Mouse (Mus musculus): ENCODE results near the gene Ywhah. TPM values are rescaled to one million over a fixed set of nuclear protein-coding genes. Genes with fewer than 3 reads are reported as not detected.

Ywhah gene
- polyA plus RNA-seq (2015; fragmentation: Nextera tagmentation; extraction: Ambion mirVana): 415 and 417 TPM in 2 replicates

DNA sequence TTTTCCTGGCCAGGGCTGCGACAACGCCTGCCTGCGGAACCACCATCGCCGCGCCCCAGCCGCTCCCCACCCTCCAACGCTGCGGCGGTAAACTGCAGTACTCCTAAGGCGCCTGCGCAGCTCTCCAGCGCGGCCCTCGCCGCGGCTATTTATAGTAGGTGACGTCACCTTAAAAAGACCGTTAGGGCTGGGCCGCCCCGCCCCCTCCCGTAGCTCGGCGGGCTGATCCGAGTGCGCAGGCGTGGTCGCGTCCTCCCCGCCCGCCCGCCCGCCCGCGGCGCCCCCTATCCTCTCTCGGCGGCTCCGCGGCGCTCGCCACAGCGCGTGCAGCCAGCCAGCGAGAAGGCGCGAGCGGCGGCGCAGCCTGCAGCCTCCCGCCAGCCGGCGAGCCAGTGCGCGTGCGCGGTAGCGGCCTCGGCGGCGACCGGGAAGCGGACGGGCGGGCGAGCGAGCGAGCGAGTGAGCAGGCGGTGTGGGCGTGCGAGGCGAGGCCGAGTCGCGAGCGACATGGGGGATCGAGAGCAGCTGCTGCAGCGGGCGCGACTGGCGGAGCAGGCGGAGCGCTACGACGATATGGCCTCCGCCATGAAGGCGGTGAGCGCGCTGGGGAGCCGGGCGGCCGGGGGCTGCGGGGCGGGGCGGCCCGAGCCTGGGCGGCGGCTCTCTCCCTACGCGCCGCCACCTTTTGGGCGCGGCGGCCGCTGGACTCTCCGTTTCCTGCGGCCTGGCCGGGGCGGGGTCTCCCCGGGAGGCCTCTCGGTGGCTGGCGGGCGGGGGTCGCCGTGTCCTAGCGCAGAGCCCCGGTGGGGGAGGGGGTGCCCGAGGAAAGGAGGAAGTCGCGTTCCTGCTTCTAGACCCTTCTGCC is at the start of gene Ywhah:
Gene Ywhah (plus strand): TSS at position 256 of the 865 bp plus-strand sequence.
- peak; percentile 98 for ATAC-seq (ENCODE audit: low read depth)
- WGBS: under 1% methylated on average over 83 of the region's 121 CpGs
- H3K9ac ChIP-seq (ENCODE audit: low read length): peak within 1 kb of the TSS; percentile 96
- no peaks in the 10 kb centered on the region for H3K27me3 ChIP-seq (ENCODE audit: control insufficient read depth, insufficient read depth, low read depth, low read length)
- peak within 1 kb of the TSS; percentile 89 for H3K4me2 ChIP-seq (ENCODE audit: low read depth, low read length)
- H3K4me3 ChIP-seq (ENCODE audit: low read length): peak within 1 kb of the TSS; percentile 96
- H3K4me1 ChIP-seq (replicated peaks; ENCODE audit: control insufficient read depth, insufficient read depth, low read length): peaks cover 18% of the 10 kb centered on the region
- 0 out of 2 replicates have a peak, but pooled peaks cover 2% of the 10 kb centered on the region for H3K36me3 ChIP-seq (ENCODE audit: control insufficient read depth, insufficient read depth, low read length)
- peak within 1 kb of the TSS; percentile 100 for H3K27ac ChIP-seq (ENCODE audit: low read length)
- no peaks in the 10 kb centered on the region for H3K9me3 ChIP-seq (ENCODE audit: control insufficient read depth, low read length)

DNA sequence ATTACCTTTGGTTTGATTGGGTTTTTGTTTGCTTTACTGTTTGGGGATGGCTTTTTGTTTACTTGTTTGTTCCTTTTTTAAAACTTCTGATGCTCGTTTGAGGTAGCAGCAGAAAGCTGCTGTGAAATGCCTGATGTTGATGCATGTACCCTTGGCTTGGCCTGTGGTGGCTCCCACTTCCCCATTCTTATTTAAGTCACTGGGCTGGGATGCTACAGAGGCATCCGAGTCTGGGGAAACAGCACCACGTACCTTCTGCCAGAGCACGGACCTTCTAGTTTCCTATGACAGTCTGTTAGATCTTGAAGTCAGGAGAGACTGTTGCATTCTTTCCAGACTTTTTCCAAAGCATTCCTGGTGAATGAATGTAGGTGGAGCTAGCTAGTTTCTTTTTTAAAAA is 42.1 kb upstream of the Ywhah start:
- Histone ChIP-seq H3K4me1 (replicated peaks; ENCODE audit: control insufficient read depth, insufficient read depth, low read length) (no peaks in the 10 kb centered on the region), H3K36me3 (ENCODE audit: control insufficient read depth, insufficient read depth, low read length) (peaks cover 18% of the 10 kb centered on the region; the same call in 1 of the 2 replicates), H3K27ac (ENCODE audit: low read length) (no peak overlapping the region), H3K4me3 (ENCODE audit: low read length) (no peak overlapping the region), H3K4me2 (ENCODE audit: low read depth, low read length) (no peak overlapping the region), H3K9ac (ENCODE audit: low read length) (no peak overlapping the region), H3K27me3 (ENCODE audit: control insufficient read depth, insufficient read depth, low read depth, low read length) (no peaks in the 10 kb centered on the region), H3K9me3 (ENCODE audit: control insufficient read depth, low read length) (no peaks in the 10 kb centered on the region)
- ATAC-seq (ENCODE audit: low read depth): no peak
- 79% methylated on average over 4 of the region's 4 CpGs for WGBS

DNA sequence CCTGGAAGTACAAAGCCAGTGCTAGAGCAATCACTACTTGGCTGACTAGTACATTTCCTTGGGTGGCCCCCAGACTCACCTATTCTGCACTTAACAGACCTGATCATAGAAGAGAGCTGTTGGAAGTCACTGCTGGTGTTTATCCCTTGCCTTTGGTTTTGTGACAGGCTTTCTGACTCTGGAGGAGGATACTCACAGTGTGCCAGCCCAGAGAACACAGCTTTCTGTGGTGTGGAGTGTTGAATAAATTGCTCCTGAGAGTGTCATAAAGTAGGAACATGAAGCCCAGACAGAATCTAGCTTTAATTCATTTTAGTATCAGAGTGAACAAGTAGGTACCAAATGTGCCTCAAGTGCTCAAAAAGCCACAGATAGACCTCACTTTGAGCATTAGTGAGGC is 41.4 kb upstream of the Ywhah start:
- Histone ChIP-seq H3K4me1 (replicated peaks; ENCODE audit: control insufficient read depth, insufficient read depth, low read length) (no peaks in the 10 kb centered on the region), H3K4me3 (ENCODE audit: low read length) (no peak overlapping the region), H3K9me3 (ENCODE audit: control insufficient read depth, low read length) (no peaks in the 10 kb centered on the region), H3K4me2 (ENCODE audit: low read depth, low read length) (no peak overlapping the region), H3K9ac (ENCODE audit: low read length) (no peak overlapping the region), H3K27ac (ENCODE audit: low read length) (no peak overlapping the region), H3K27me3 (ENCODE audit: control insufficient read depth, insufficient read depth, low read depth, low read length) (no peaks in the 10 kb centered on the region), H3K36me3 (ENCODE audit: control insufficient read depth, insufficient read depth, low read length) (peaks cover 20% of the 10 kb centered on the region; the same call in 1 of the 2 replicates)
- ATAC-seq (ENCODE audit: low read depth): no peak

- ATAC-seq (ENCODE audit: low read depth): no peak
- Histone ChIP-seq H3K4me1 (replicated peaks; ENCODE audit: control insufficient read depth, insufficient read depth, low read length) (no peaks in the 10 kb centered on the region), H3K36me3 (ENCODE audit: control insufficient read depth, insufficient read depth, low read length) (peaks cover 31% of the 10 kb centered on the region), H3K27me3 (ENCODE audit: control insufficient read depth, insufficient read depth, low read depth, low read length) (no peaks in the 10 kb centered on the region), H3K9ac (ENCODE audit: low read length) (no peak overlapping the region), H3K27ac (ENCODE audit: low read length) (no peak overlapping the region), H3K9me3 (ENCODE audit: control insufficient read depth, low read length) (no peaks in the 10 kb centered on the region), H3K4me2 (ENCODE audit: low read depth, low read length) (no peak overlapping the region), H3K4me3 (ENCODE audit: low read length) (no peak overlapping the region)
- WGBS: 85% methylated on average over 1 of the region's 1 CpGs
Measured at GRCm38 (mm10) chr5:32985379-32985778, 33.2 kb upstream of the Ywhah start.

DNA sequence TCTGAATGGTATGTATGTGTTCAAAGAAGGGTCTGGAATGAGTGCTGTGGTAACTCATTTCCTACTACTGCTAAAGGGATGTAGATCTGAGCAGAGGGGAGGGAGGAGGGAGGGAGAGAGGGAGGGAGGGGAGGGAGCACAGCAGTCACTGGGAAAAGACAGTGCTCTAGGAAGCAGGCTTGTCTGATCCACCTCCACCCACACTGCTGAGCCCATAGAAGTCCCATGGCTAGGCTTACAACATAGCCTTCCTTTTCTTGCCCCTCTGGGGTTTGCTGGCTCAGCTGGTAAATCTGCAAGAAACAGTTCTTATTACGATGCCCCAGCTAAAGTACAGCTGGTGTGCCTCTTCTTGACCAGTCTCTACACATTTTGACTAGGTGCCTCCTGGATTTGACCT is 30.7 kb upstream of the Ywhah start:
- no peak for ATAC-seq (ENCODE audit: low read depth)
- H3K9me3 ChIP-seq (ENCODE audit: control insufficient read depth, low read length): no peaks in the 10 kb centered on the region
- no peak overlapping the region for H3K4me3 ChIP-seq (ENCODE audit: low read length)
- no peak overlapping the region for H3K9ac ChIP-seq (ENCODE audit: low read length)
- H3K4me1 ChIP-seq (replicated peaks; ENCODE audit: control insufficient read depth, insufficient read depth, low read length): no peaks in the 10 kb centered on the region
- no peak overlapping the region for H3K27ac ChIP-seq (ENCODE audit: low read length)
- 88% methylated on average over 1 of the region's 1 CpGs for WGBS
- no peak overlapping the region for H3K4me2 ChIP-seq (ENCODE audit: low read depth, low read length)
- no peaks in the 10 kb centered on the region for H3K27me3 ChIP-seq (ENCODE audit: control insufficient read depth, insufficient read depth, low read depth, low read length)
- H3K36me3 ChIP-seq (ENCODE audit: control insufficient read depth, insufficient read depth, low read length): peaks cover 18% of the 10 kb centered on the region

- 58% methylated on average over 13 of the region's 13 CpGs for WGBS
- H3K4me1 ChIP-seq (replicated peaks; ENCODE audit: control insufficient read depth, insufficient read depth, low read length): no peaks in the 10 kb centered on the region
- peaks cover 3% of the 10 kb centered on the region; the same call in 1 of the 2 replicates for H3K36me3 ChIP-seq (ENCODE audit: control insufficient read depth, insufficient read depth, low read length)
- H3K4me2 ChIP-seq (ENCODE audit: low read depth, low read length): no peak overlapping the region
- no peaks in the 10 kb centered on the region for H3K27me3 ChIP-seq (ENCODE audit: control insufficient read depth, insufficient read depth, low read depth, low read length)
- no peak for ATAC-seq (ENCODE audit: low read depth)
- no peak overlapping the region for H3K4me3 ChIP-seq (ENCODE audit: low read length)
- no peak overlapping the region for H3K27ac ChIP-seq (ENCODE audit: low read length)
- H3K9ac ChIP-seq (ENCODE audit: low read length): no peak overlapping the region
- H3K9me3 ChIP-seq (ENCODE audit: control insufficient read depth, low read length): no peaks in the 10 kb centered on the region
Measured at GRCm38 (mm10) chr5:32989959-32990640, 28.5 kb upstream of the Ywhah start.

DNA sequence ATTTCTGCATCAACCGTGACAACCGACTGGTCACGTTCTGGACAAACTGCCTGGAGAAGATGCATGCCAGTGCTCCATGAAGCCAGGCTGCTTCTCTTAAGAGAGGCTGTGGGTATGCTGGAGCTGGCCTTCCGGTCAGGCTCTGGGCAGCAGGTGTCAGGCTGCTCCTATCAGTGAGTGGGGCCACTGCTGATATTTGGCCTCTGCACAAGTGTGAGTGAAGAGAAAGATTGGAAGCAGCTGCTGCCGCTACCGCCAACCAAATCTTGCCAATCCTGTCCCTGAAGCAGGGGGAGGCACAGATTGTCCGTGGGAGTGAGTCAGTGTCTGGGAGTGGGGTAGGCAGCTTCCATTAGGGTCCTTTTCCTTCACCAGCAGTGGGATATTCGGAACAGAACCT is 27.5 kb upstream of the Ywhah start:
- Histone ChIP-seq H3K36me3 (ENCODE audit: control insufficient read depth, insufficient read depth, low read length) (peaks cover 2% of the 10 kb centered on the region; the same call in 1 of the 2 replicates), H3K4me3 (ENCODE audit: low read length) (no peak overlapping the region), H3K27me3 (ENCODE audit: control insufficient read depth, insufficient read depth, low read depth, low read length) (no peaks in the 10 kb centered on the region), H3K9ac (ENCODE audit: low read length) (no peak overlapping the region), H3K9me3 (ENCODE audit: control insufficient read depth, low read length) (no peaks in the 10 kb centered on the region), H3K4me2 (ENCODE audit: low read depth, low read length) (no peak overlapping the region), H3K27ac (ENCODE audit: low read length) (no peak overlapping the region), H3K4me1 (replicated peaks; ENCODE audit: control insufficient read depth, insufficient read depth, low read length) (no peaks in the 10 kb centered on the region)
- 46% methylated on average over 8 of the region's 8 CpGs for WGBS
- ATAC-seq (ENCODE audit: low read depth): peak; percentile 72

DNA sequence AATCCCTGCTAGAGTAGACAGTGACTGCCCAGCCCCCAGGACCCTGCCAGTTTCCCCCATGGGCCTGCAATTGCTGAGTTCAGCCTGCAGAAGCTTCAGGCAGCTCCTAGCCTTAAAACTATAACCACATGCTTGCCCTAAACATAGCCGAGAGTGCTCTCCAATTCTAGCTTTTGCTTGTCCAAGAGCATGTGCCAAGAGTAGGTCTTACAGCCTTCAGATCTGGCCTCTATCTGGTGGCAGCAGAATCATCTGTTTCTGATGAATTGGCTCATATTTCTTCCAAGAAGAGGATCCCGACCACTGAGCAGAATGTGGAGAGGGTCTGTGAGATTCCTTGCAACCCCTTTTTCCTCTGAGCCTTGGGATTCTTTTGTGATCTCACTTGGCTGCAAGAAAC is 24.1 kb upstream of the Ywhah start:
- no peak overlapping the region for H3K27ac ChIP-seq (ENCODE audit: low read length)
- H3K36me3 ChIP-seq (ENCODE audit: control insufficient read depth, insufficient read depth, low read length): no peaks in the 10 kb centered on the region
- no peak overlapping the region for H3K9ac ChIP-seq (ENCODE audit: low read length)
- H3K4me1 ChIP-seq (replicated peaks; ENCODE audit: control insufficient read depth, insufficient read depth, low read length): no peaks in the 10 kb centered on the region
- no peak for ATAC-seq (ENCODE audit: low read depth)
- no peaks in the 10 kb centered on the region for H3K9me3 ChIP-seq (ENCODE audit: control insufficient read depth, low read length)
- 35% methylated on average over 2 of the region's 2 CpGs for WGBS
- no peaks in the 10 kb centered on the region for H3K27me3 ChIP-seq (ENCODE audit: control insufficient read depth, insufficient read depth, low read depth, low read length)
- H3K4me2 ChIP-seq (ENCODE audit: low read depth, low read length): no peak overlapping the region
- H3K4me3 ChIP-seq (ENCODE audit: low read length): no peak overlapping the region

DNA sequence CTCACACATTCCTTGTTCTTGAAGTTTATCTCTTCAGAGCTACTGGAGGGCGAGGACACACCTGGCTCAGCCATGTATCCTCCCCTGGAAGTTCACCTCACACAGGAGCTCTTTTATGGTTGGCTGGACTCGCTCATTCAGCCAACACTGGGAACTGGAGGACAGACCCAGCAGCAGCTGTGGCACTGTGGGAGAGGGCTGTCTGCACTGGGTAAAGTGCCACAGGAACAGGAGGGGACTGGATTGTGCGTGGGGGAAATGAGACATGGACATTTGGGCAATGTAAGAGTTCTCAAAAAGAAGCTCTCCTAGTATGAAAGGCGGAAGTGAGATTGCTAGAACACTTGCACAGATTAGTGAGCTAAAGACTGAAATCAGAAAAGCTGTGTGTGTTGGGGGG is 22.9 kb upstream of the Ywhah start:
- ATAC-seq (ENCODE audit: low read depth): no peak
- no peak overlapping the region for H3K9ac ChIP-seq (ENCODE audit: low read length)
- H3K4me1 ChIP-seq (replicated peaks; ENCODE audit: control insufficient read depth, insufficient read depth, low read length): no peaks in the 10 kb centered on the region
- H3K27me3 ChIP-seq (ENCODE audit: control insufficient read depth, insufficient read depth, low read depth, low read length): no peaks in the 10 kb centered on the region
- H3K27ac ChIP-seq (ENCODE audit: low read length): no peak overlapping the region
- H3K4me3 ChIP-seq (ENCODE audit: low read length): no peak overlapping the region
- 59% methylated on average over 4 of the region's 4 CpGs for WGBS
- no peak overlapping the region for H3K4me2 ChIP-seq (ENCODE audit: low read depth, low read length)
- no peaks in the 10 kb centered on the region for H3K9me3 ChIP-seq (ENCODE audit: control insufficient read depth, low read length)
- no peaks in the 10 kb centered on the region for H3K36me3 ChIP-seq (ENCODE audit: control insufficient read depth, insufficient read depth, low read length)
